Mouse (Mus musculus) limb, embryonic 14.5 days (tissue): ENCODE measurements around the gene Cdc14b. TPM values are rescaled to one million over a fixed set of nuclear protein-coding genes. Genes with fewer than 3 reads are reported as not detected.
A peak's percentile ranks its signal among the peaks of the same experiment; 100 is the strongest.

Experiments
- ATAC-seq: fragments of 200-750 bp; cut with Nextera tagmentation; 2 replicates; pipeline ENCODE4 v1.8.0; 2017; ENCODE audit warnings: low read depth, moderate number of reproducible peaks, moderate TSS enrichment; ENCODE audit not compliant: low FRiP score
- DNase-seq: peaks from one replicate; pipeline ENCODE4 v3.0.0-alpha.2; 2015; ENCODE audit warnings: low spot score
- H3K27ac ChIP-seq: fragments of 300-500 bp; sonication (generic); replicated peaks from 2 replicates; pipeline ENCODE4 v1.5.1; 2014; ENCODE audit warnings: low read depth, mild to moderate bottlenecking, low read length, moderate library complexity, mixed read lengths
- H3K27me3 ChIP-seq: fragments of 300-500 bp; sonication (generic); 2 replicates; pipeline ENCODE4 v1.6.1; 2014; ENCODE audit warnings: low read length, mixed read lengths; ENCODE audit not compliant: control insufficient read depth, insufficient read depth
- H3K36me3 ChIP-seq: fragments of 300-500 bp; sonication (generic); 2 replicates; pipeline ENCODE4 v1.6.1; 2014; ENCODE audit warnings: mild to moderate bottlenecking, low read length, moderate library complexity, mixed read lengths; ENCODE audit not compliant: control insufficient read depth, insufficient read depth
- H3K4me1 ChIP-seq: fragments of 300-500 bp; sonication (generic); 2 replicates; pipeline ENCODE4 v1.6.1; 2014; ENCODE audit warnings: antibody characterized with exemption, low read length, mixed read lengths; ENCODE audit not compliant: control insufficient read depth, insufficient read depth
- H3K4me2 ChIP-seq: fragments of 300-500 bp; sonication (generic); replicated peaks from 2 replicates; pipeline ENCODE4 v1.6.1; 2014; ENCODE audit warnings: low read depth, mild to moderate bottlenecking, low read length, moderate library complexity; ENCODE audit not compliant: severe bottlenecking
- H3K4me3 ChIP-seq: fragments of 300-500 bp; sonication (generic); replicated peaks from 2 replicates; pipeline ENCODE4 v1.5.1; 2014; ENCODE audit warnings: low read length
- H3K9ac ChIP-seq: fragments of 300-500 bp; sonication (generic); 2 replicates; pipeline ENCODE4 v1.6.1; 2014; ENCODE audit warnings: mild to moderate bottlenecking, low read depth, low read length, moderate library complexity; ENCODE audit not compliant: severe bottlenecking
- H3K9me3 ChIP-seq: fragments of 300-500 bp; sonication (generic); 2 replicates; pipeline ENCODE4 v1.6.1; 2016; ENCODE audit warnings: low read length; ENCODE audit not compliant: control insufficient read depth
- POLR2A ChIP-seq: fragments of 200-500 bp; IDR thresholded peaks from 2 replicates; pipeline ENCODE4 v1.8.0; 2012; ENCODE audit warnings: inconsistent platforms, mild to moderate bottlenecking, moderate library complexity, borderline replicate concordance; ENCODE audit not compliant: insufficient read depth, insufficient read length; ENCODE audit errors: extremely low read depth
- WGBS: fragments of 180-500 bp; shearing (Covaris S2); extraction: QIAGEN DNeasy Blood & Tissue Kit; methylation state at CpG from one replicate; pipeline ENCODE4 v1.1.7; 2014; 5-methylcytosine and 5-hydroxymethylcytosine counted together
- polyA plus RNA-seq, 2 experiments: library from polyadenylated mRNA; depleted of rRNA in 1 of 2; stranded (reverse) in 1 of 2; unstranded in 1 of 2; fragments of >200 nt; fragmentation: Nextera tagmentation in 1 of 2; extraction: Ambion mirVana in 1 of 2; gene quantifications; 2 replicates each; pipeline versions ENCODE4 v1.2.1 to v1.2.3; 2012 to 2014

Gene Cdc14b
- polyA plus RNA-seq, 2 experiments, result 15.3 to 16.1 TPM

DNA sequence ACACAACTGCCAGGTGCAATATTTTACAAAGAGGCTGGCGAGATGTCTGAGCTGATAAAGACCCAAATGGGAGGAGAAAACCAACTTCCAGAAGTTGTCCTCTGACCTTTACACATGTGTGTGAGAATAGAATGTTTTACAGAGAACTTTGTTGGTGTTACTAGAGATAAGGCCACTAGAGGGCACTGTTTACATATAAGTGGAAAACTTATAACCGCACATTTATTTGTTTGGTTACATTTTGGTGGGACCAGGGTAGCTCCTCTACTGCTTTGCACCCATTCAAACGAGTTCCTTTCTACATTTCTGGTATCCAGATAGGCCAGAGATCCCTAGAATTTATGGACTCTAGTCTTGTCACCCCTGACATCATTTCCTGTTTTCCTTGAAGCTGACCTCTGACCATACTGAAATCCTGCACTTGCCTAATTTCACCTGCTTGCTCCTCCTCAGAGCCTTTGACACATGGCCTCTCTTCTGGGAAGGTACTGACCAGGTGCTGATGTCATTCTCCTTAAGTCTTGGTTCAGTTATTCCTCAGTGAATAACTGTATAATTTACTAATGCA lies 40.5 kb upstream of the Cdc14b start:
- H3K9ac ChIP-seq, result no peak overlapping the region
- 2% methylated on average over 3 of the region's 3 CpGs for WGBS
- H3K9me3 ChIP-seq, result no peaks in the 10 kb centered on the region
- no peaks in the 10 kb centered on the region for H3K27me3 ChIP-seq
- H3K36me3 ChIP-seq, result no peaks in the 10 kb centered on the region
- no peak for TF ChIP-seq POLR2A
- H3K27ac ChIP-seq, result no peak overlapping the region
- ATAC-seq (no peak), DNase-seq (peak; percentile 91)
- H3K4me3 ChIP-seq, result no peak overlapping the region
- H3K4me1 ChIP-seq, result no peaks in the 10 kb centered on the region; the same call in 1 of the 2 replicates
- no peak overlapping the region for H3K4me2 ChIP-seq

DNA sequence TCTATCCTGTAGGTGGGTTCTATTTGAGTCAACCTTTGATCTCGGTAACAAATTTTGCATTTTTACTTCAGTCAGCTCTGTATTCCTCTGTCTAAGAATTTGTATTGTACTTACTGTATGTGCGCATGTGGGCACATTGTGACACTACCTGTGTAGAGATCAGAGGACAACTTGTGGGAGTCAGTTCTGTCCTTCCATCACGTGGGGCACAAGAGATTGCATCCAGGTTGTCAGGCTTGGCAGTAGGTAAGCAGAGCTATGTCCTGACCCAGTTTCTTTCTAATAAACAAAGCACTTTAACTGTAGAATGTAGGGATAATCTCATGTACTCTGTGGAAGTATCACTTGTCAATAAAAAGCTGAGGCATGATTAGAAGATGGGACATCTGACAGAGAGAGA lies 39.0 kb upstream of the Cdc14b start:
- Histone ChIP-seq H3K4me3 (no peak overlapping the region), H3K27me3 (no peaks in the 10 kb centered on the region), H3K27ac (no peak overlapping the region), H3K4me1 (no peaks in the 10 kb centered on the region; the same call in 1 of the 2 replicates), H3K9ac (no peak overlapping the region), H3K4me2 (no peak overlapping the region), H3K36me3 (no peaks in the 10 kb centered on the region), H3K9me3 (no peaks in the 10 kb centered on the region)
- ATAC-seq, result no peak
- no peak for TF ChIP-seq POLR2A
- no peak for DNase-seq
- WGBS, result 65% methylated on average over 3 of the region's 3 CpGs

DNA sequence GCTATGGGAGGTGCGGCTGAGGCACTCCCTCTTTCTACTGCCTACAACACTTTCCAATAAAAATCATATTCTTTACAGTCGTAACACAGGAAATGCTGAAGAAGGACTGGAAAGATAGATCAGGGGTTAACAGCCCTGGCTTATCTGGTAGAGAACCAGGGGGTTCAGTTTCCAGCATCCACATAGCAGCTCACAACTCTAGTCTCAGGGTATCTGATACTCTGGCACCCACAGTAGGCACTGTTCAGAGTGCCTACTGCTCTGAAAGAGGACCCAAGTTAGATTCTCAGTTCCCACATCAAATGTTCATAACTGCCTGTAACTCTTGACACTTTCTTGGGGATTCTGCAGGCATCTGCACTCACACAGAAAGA lies 37.8 kb upstream of the Cdc14b start:
- DNase-seq (no peak), ATAC-seq (peak; percentile 46)
- no peak overlapping the region for H3K27ac ChIP-seq
- peaks cover 5% of the 10 kb centered on the region for H3K36me3 ChIP-seq
- 0% methylated on average over 2 of the region's 2 CpGs for WGBS
- H3K9me3 ChIP-seq, result no peaks in the 10 kb centered on the region
- TF ChIP-seq POLR2A, result no peak
- peak overlapping the region; percentile 74 for H3K4me2 ChIP-seq
- H3K4me3 ChIP-seq, result peak overlapping the region; percentile 76
- H3K27me3 ChIP-seq, result no peaks in the 10 kb centered on the region
- peak overlapping the region; percentile 69 for H3K9ac ChIP-seq
- H3K4me1 ChIP-seq, result no peaks in the 10 kb centered on the region; the same call in 1 of the 2 replicates

DNA sequence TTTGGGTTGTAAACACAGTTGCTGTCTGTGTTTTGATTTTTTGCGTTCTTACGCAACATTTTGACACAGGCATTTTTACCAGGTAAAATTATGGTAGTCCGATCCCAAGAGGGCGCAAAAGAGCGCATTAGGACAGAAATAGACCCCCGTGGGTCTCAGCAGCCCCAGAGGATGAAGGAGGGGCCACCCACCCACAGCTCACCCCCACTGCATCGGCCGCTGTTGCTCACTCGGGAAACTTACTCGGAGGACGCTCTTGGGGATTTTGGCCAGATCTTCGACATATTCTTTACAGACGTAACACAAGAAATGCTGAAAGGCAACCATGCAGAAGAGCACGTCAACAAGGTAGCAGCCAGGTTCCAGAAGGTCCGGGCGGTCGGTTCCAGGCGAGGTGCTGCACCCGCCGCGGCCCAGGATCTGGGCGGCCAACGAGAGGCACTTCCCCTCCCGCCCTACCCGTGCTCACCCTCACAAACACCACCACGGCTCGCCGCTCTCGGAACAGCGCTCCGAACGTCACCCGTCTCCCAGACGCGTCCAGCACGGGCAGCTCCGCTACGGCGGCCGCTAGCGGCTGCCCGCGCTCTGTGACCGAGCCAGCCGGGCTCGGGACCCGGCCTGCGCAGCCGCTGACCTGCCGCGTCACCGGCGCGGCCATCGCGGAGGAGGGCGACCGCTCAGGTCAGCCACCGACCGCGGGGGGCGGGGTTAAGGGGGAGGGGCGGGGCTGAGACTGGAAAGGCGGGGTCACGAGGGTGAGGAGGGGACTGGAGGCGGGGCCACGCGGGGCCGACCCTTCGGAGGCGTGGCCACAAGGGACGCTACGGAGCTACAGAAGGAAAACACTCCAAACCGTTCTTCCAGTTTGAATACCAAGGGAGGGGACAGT lies 37.2 kb upstream of the Cdc14b start, which contains the start of gene Aaed1:
Aaed1 (minus strand) TSS at position 687 of the 892 bp plus-strand sequence.
- peaks cover 11% of the 10 kb centered on the region for H3K36me3 ChIP-seq
- no peaks in the 10 kb centered on the region for H3K27me3 ChIP-seq
- peak within 1 kb of the TSS; percentile 76 for H3K4me3 ChIP-seq
- peak within 1 kb of the TSS; percentile 74 for H3K4me2 ChIP-seq
- peak within 1 kb of the TSS; percentile 69 for H3K9ac ChIP-seq
- TF ChIP-seq POLR2A, result peak; percentile 86
- no peaks in the 10 kb centered on the region for H3K9me3 ChIP-seq
- DNase-seq, result peak; percentile 89
- peak within 1 kb of the TSS; percentile 79 for H3K27ac ChIP-seq
- H3K4me1 ChIP-seq, result no peaks in the 10 kb centered on the region; the same call in 1 of the 2 replicates
- ATAC-seq, result peak; percentile 94
- under 1% methylated on average over 70 of the region's 74 CpGs for WGBS

DNA sequence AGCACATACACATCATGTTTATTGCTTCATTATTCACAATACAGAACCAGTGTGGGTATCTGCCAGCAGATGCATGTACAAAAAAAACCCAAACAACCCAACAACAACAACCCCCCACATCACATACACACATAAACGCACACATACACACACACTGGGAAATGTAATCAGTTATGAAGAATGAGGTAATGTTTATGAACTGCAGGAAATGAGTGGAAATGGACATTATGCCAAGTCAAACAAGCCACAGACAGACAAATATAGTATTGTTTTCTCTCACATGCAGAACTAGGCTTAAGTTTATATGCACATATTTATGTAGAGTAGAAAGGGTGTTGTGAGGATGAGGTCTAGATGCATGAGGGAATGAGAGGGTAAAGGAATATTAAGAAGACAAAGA lies 36.2 kb upstream of the Cdc14b start:
- Histone ChIP-seq H3K9ac (no peak overlapping the region), H3K4me1 (no peaks in the 10 kb centered on the region; the same call in 1 of the 2 replicates), H3K9me3 (no peaks in the 10 kb centered on the region), H3K27me3 (no peaks in the 10 kb centered on the region), H3K36me3 (peaks cover 17% of the 10 kb centered on the region), H3K27ac (no peak overlapping the region), H3K4me3 (peak overlapping the region; percentile 76), H3K4me2 (peak overlapping the region; percentile 74)
- TF ChIP-seq POLR2A, result no peak
- WGBS, result 57% methylated on average over 1 of the region's 1 CpGs
- no peak for ATAC-seq
- no peak for DNase-seq
